Mouse (Mus musculus) ovary, postnatal 14 days (tissue): ENCODE measurements around the gene Fubp1.
"Not testable (repeated sequence)": the region's sequence is repeated elsewhere in the genome, so short reads cannot be mapped to it uniquely, and the experiment has no call there.

ENCODE experiments used
- DNase-seq: peaks from one replicate; pipeline ENCODE4 v3.0.0; 2022; ENCODE audit warnings: low spot score

Fubp1 gene

DNA sequence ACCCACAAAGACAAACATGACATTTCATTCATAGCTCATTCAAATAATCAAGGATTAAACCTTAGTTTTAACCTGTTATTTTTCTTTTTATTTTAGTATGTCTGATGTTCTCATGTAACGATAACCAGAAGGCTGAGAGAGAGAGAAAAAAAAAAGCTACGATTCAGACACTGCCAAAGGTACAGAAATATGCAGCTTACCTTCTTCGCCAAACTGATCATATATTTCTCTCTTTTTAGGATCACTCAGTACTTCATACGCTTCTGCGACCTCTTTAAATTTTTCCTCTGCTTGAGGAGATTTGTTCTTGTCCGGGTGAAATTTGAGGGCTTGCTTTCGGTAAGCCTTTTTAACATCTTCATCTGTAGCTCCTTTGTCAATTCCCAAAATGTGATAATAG lies 17.0 kb upstream of the Fubp1 start:
- no peak for DNase-seq

DNA sequence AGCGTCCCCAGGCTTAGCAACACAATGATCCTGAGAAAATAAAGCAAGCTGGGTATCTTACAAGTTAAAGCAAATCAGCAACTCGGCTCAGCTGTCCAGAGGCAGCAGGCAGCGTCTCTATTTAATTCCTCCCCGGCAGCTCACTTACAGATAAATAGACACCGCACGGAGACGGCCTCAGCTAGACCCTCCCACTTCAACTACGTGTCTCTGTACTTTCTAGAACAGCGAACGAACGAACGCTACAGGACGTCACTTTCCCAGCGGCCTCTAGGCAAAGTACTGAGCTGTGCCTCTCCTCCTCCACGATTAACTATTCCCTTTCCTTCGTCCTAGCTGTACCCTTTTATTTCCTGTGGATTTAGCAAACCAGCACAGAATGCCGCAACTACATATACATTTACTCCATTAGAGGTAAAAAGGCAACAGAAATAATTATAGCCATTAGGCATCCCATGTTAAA lies 16.6 kb upstream of the Fubp1 start:
- DNase-seq: peak; percentile 67

DNA sequence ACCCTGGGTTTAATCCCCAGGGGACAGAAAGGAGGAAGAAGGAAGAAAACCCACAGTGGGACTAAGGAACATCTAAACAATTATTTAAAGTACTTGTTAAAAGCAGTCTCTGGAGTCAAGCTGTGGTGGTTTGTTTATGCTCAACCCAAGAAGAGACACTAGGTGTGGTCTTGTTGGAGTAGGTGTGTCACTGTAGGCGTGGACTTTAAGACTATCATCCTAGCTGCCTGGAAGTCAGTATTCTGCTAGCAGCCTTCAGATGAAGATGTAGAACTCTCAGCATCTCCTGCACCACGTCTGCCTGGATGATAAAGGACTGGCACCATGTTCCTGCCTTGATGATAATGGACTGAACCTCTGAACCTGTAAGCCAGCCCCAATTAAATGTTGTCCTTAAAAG lies 13.0 kb upstream of the Fubp1 start:
- DNase-seq: not testable (repeated sequence)

DNA sequence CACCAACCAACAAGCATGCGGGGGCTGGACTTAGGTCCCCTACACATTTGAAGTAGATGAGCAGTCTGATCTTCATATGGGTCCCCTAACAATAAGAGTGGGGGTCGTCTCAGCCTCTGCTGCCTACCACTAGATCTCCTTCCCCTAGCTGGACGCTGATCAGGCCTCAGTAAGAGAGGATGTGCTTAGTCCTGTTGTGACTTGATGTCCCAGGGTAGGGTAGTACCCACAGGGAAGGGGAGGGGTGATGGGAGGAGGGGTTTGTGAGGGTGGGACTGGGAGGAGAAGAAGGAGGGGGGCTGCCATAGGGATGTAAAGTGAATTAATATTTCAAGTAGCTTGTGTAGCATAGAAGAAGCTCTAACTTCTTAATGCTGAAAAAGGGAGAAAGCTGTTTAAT lies 11.1 kb upstream of the Fubp1 start:
- DNase-seq: no peak

DNA sequence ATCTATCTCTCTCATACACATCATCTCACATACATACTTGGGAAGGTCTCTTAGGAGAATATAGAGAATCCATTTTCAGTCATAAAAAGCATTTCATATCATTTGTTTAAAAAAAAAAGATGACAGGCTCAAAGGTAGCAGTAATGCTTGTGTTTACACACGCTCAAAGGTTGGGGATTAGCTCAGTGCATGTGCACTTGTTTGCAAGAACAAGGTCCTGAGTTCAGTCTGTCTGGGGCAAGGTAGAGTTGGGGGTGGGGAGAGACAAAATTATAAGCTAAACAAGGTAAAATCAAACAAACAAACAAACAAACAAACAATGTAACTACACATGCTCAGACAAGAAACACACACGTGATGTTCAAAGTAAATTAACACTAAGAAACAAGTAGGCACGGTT lies 9.0 kb upstream of the Fubp1 start:
- no peak for DNase-seq

DNA sequence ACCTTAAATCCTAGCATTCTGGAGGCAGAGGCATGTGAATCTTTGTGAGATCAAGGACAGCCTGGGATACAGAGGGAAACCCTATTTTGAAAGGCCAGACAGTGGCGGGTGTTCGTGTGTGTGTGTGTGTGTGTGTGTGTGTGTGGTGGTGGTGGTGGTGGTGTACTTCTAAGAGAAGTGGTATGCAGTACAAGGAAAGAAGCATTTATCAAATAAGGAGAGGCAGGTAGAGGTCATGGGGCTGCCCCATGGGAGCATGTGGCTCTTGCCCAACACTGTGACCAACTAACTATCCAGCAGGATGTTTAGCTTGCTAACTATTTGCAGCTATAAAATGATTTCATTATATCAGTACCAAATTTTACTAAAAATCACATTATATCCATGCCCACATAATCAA lies 8.6 kb upstream of the Fubp1 start:
- DNase-seq: no peak

DNA sequence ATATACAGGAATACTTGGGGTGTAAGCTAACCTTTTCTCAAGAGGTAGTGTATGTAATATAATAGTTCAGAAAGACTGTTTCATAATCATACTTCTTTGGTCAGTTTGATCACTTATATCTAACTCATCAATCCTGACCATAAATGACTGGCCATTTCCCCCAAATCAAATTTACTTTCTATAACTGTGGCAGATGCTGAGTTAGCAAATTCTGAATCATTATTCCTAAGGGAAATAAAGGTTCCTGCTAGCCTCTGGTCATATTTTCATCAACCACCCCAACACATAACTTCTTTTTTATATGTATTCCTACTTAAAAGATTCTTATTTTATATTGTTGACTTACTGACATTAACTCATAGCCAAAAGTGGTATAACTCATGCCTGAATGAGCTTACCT lies 7.3 kb upstream of the Fubp1 start:
- no peak for DNase-seq

DNA sequence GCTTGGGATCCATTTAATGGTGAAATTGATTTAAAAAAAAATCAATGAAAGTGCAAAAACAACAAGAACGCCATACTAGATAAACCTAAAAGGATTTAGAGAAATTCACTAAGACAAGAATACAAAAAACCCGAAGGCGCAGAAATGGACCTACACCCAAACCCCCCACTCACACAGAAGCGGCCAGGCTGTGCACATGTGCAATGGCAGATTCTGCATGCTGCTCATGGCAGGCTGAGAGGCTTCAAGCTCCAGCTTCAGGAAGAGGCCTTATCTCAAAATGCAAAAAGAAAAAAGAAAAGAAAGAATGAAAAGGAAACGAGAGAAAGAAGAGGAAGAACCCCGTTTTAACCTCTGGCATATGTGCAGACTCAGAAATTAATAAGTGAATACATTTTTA lies 6.8 kb upstream of the Fubp1 start:
- no peak for DNase-seq

DNA sequence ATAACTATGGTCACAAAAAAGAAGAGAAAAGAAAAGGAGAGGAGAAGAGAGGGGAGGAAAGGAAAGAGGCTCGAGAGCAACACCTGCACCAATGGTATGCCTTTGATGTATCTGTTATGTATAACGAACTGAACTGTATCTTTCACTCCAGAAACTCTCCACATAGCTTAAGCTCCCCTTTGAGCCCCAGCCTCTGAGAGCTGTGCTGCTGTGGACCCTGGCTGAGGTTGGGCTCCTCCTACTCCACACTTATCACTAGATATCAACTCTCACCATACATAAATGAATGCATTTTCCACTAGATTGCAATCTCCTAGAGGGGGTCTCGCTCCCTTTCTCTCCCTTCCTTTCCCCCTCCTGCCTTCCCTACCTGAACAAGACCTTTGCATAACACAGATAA lies 6.2 kb upstream of the Fubp1 start:
- no peak for DNase-seq

DNA sequence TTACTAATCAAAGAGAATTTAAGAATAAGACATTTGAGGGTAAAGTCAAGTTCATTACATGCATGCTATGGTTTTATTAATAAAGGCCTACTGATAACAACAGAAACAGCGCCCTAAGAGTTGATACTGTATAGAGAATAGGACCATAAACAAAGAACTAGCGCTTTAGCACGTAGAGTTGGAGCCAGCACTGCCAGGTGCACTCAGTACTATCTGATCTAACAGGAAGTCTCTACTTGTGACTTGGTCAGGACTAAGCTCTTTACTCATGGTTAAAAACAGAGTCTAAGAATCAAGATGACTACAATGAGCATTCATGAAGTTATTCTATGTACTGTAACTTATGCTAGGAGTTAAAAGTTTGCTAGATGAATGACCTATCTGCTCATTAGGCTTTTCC lies 5.6 kb upstream of the Fubp1 start:
- no peak for DNase-seq

DNA sequence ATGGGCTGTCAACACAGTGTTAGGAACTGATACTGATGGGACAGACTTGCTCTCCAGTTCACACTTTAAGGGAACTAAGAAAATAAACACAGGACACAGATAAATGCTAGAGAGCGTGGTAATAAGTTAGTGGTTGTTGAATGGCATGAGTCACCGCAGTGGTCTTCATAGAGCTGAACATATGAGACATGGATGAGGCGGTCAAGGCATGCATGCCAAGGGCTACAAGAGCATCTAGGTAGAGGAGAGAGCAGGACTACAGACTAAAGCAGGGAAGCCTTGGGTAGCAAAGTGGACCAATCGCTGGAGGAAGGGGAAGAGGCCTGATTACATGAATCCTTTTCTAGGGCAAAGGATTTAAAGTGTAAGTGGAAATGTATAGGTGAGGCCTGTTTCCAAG lies 3.1 kb upstream of the Fubp1 start:
- DNase-seq: no peak

DNA sequence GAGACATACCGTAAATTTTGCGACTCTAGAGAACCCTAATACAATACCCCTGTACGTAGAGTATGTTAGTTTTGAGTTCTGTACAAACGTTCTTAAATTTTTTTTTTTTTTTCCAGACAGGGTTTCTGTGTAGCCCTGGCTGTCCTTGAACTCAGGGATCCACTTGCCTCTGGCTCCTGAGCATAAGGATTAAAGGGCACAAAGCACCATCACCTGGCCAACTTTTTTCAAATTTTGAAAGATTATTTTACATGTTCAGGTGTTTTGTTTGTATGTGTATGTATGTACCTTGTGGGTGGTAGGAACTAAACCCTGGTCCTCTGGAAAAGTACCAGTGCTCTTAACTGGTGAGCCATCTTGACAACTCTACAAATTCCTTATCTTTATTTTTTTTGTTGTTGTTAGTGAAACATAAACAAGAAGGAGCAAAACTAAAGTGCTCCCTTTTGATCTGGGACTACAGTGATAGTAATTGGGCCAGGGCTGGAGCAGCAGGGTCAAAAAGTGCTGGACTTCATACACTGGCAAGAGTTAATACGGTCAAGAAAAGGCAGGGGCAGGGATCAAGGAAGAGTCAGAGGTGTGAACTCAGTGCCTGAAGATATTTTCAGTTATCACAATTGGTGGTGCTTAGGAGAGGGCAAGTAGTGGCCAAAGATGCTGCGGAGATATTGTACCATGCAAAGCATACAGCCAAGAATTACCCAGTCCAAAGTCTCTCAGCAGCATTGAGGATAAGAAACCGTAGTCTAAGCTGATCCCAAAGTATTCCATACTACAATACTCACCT lies 1.9 kb upstream of the Fubp1 start:
- DNase-seq: no peak

DNA sequence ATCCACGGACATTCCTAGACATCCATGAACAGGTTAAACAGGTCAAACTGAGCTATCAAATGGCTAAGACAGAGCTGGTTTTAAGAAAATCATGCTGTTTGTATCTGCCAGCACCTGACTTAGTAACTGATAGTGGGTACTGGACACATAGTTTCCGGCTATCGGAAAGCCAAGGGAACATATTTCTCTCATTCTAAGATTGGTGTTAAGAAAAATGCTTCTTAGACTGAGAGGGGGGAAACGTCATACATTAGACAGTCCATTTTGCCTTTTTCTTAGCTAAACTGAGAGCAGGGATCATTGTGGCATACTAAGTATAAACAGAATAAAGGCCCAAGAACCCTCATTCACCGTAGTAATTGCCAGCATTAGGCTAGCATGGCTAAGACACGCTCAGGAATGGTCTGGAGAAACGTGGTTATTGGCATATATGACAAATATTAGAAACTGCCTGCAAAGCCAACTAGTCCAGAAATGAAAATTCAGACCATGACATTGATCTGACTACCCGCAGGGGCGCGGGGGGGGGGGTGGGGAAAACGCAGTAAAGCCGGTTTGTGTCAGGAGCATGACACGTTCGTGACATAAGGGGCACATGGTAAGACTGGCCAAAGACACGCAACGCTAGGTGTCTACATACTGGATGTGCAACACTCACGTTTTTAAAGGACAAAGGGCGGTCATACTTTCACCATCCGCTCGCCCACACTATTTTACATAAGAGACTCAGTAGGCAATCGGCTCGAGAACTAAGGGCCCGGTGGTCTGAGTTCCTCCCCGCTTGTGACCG lies 850 bp upstream of the Fubp1 start:
- peak; percentile 34 for DNase-seq

DNA sequence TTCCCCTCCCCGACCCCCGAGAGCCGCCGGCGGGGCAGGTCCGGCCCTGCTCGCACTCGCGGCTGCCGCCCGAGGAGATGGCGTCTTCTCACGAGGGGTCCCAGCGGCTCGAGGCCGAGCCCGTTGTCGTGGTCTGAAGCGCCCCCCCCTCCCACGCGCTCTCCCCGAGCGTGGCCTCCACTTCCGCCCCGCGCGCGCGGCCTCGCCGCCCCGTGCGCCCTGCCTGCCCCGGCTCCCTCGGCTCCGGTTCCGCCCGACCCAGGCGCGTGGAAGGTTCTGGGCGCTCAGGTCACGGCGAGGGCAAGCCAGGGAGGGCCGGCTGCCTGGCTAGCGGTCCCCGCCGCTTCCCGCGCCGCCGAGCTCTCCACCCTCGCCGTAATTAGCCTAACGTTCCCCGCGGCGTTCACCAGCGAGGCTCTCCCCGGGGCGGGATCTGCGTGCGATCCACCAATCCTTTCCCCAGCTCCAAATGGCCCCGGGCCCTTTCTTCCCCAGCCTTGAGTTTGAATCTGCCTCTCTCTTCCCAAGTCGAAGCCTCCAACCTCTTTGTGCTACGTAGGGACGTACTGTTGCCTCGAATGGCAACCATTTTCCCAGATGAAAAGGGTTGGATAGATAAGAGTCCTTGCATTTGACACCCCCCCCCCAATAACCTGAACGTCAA lies 638 bp downstream of the Fubp1 start:
- DNase-seq: peak; percentile 48

DNA sequence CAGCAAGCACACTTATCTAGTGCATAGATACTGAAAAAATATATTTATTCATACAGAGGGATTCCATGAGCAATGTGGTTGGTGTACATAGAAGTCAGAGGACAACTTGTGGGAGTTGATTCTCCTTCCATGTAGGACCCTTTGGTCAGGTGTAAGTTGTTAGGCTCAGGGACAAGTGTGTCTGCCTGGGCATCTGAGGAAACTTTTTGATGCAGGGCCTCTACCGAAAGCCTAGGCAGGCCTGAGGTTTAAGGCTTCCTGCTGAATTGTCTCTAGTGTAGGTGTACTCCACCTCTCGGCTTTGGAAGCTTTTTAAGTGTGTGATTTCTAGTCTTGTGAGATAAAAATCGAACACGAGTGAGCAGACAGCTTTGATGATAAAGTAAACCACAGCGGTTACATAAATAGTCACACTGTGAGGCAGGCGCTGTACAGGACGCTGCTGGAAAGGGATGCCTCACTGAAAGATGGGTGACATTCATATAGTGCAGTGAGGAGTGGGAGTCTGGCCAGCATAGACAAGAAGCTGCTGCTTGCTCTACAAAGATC lies 1.6 kb downstream of the Fubp1 start:
- no peak for DNase-seq

DNA sequence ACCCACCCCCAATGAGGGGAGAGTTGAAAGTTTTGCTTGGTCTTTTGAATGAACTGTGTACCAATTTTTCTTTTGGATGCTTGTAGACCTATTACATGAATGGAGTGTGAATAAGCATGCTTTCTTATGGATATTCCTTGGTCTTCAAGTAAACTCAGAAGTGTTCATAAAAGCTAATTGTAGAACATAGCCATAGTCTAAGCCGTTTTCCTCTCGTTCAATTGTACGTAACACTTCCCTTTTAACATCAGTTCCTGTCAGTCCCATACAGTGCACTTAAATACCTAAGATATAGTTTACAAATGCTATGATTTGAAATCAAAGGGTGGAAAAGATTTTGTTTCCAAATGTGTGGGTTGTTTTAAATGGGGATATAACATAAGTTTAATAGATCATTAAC lies 3.2 kb downstream of the Fubp1 start:
- DNase-seq: no peak

DNA sequence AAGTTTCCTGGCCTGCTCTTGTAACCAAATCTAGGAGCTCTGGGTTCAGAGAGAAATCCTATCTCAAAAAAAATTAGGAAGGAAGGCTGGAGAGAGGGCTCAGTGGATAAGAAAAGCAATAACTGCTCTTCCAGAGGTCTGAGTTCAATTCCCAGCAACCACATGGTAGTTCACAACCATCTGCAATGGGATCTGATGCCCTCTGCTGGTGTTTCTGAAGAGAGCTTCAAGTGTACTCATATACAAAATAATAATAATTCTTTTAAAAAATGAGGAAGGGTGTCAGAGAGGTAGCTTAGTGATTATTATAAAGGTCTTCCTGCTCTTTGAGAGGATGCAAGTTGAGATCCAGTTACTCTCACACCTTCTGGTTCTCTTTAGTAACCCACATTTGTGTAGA lies 14.7 kb downstream of the Fubp1 start:
- DNase-seq: no peak

DNA sequence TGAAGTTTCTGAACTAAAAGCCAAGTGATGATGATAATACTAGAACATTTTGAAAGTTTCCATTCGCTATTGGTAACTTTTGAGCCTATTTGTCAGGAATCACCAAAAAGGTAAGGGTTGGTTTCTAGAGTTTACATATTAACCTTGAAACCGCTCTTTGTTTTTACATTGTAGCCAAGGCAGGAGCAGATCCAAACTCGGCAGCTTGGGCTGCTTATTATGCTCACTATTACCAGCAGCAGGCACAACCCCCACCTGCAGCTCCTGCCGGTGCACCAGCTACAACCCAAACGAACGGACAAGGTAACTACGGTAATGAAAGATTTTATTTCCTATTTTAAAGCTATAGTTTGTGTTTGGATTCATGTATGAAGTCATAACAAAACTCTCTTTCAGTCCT lies 15.7 kb downstream of the Fubp1 start:
- no peak for DNase-seq

DNA sequence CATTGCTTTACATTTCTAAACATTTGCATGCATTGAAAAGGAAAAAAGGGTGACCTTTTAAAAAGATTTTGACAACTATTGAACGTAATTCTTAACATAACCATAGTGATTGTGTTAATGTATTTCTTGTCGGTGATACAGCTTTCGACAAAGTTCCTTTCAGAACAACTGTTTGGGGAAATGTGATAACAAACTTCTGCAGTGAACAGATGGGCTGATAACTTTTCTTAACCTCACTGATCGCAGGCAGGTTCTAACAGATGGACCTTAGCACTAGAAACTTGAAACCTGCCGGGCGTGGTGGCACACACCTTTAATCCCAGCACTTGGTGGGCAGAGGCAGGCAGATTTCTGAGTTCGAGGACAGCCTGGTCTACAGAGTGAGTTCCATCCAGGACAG lies 18.6 kb downstream of the Fubp1 start:
- DNase-seq: no peak

DNA sequence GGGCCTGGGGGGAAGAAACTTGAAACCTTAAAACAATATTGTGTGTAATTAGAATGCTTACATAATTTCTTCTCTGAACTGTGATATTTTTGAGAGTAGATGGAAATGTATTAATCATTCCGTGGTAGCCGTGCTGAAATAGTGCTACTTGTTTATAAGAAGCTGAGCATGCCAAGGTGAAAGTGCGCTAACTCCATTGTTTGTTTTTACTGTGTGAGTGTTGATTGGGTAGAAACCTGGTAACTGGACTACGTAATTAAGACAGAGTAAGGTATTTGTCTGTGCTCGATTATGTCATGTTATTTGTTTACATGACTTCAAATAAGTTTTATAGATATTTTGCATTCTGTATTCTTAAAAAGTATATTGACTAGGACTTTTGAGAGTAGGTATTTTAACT lies 19.0 kb downstream of the Fubp1 start:
- DNase-seq: no peak

DNA sequence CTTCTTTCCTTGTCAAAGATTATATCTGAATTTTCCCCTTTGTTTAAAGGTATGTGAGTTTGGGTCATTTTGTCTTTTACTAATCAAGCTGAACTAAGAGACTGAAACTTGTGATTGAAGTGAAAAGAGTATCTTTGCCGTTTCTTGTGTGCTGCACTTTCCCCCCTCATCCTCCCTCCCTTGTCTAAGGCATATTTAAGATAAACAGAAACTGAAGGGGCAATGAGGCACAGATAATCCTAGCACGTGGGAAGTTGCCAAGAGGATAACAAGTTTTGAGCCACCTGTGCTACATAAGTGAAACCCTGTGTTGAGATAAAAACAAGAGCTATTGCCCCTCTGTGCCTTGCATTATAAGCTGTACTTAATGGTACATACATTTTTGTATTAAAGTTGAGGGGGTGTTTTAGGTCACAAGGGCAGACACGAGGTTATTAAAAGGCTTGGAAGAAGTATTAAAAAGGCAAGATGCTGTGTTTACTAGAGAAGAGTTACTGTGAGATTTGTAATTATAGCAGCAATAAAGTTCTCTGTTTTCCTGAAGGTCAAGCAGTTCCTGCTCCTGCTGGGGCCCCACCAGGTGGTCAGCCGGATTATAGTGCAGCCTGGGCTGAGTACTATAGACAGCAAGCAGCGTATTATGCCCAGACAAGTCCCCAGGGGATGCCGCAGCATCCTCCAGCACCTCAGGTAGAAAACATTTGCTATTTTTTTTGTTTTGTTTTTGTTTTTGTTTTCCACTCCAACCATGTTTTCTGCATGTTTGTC lies 21.3 kb downstream of the Fubp1 start:
- no peak for DNase-seq

DNA sequence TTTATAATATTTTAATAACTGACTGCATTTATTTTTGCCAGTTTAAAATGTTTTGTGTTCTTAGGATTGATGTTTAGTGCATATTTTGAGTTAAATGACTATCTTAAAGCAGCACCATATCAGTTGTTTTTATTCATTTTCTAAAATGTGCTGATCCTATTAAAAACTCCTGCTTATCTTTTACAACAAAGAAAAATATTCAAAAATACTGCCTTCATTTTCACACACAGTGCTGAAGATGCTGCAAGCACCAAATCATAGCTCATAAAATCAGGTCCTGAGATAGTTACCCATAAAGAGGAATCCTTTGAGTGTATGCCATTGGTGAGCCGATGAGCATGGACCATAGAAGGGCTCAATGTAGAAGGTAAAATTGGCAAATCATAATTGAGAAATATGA lies 25.0 kb downstream of the Fubp1 start:
- DNase-seq: no peak
